Mouse (Mus musculus) cerebellum, adult (tissue): ENCODE data around the gene Skp2.
A peak's percentile ranks its signal among the peaks of the same experiment; 100 is the strongest.

Source experiments
- ATAC-seq: cut with Nextera tagmentation; 2 replicates; pipeline ENCODE4 v1.9.2; 2017; ENCODE audit warnings: mild to moderate bottlenecking, moderate library complexity, mixed read lengths; ENCODE audit not compliant: insufficient number of reproducible peaks, low FRiP score, low TSS enrichment

Skp2 gene

GRCm38 (mm10) chr15:9079626-9080025 lies 75.6 kb downstream of the Skp2 start:
- no peak for ATAC-seq

- no peak for ATAC-seq
Observed at GRCm38 (mm10) chr15:9078481-9079300, 76.5 kb downstream of the Skp2 start.

GRCm38 (mm10) chr15:9075608-9076200 lies 79.5 kb downstream of the Skp2 start:
- no peak for ATAC-seq

GRCm38 (mm10) chr15:9074671-9075070 lies 80.6 kb downstream of the Skp2 start:
- no peak for ATAC-seq

GRCm38 (mm10) chr15:9074139-9074538 lies 81.1 kb downstream of the Skp2 start:
- ATAC-seq, result no peak

GRCm38 (mm10) chr15:9073684-9074083 lies 81.5 kb downstream of the Skp2 start:
- no peak for ATAC-seq

GRCm38 (mm10) chr15:9073067-9073608 lies 82.1 kb downstream of the Skp2 start:
- ATAC-seq, result no peak

GRCm38 (mm10) chr15:9072630-9073029 lies 82.6 kb downstream of the Skp2 start:
- no peak for ATAC-seq

- ATAC-seq, result peak; percentile 29
Observed at GRCm38 (mm10) chr15:9071556-9072544, 83.4 kb downstream of the Skp2 start.

- ATAC-seq, result peak; percentile 98
Observed at GRCm38 (mm10) chr15:9070912-9071555, 84.2 kb downstream of the Skp2 start, which contains the start of gene Nadk2. Gene Nadk2 (plus strand): TSS chr15:9071260.

- peak; percentile 4; the same call in 1 of the 2 replicates for ATAC-seq
Observed at GRCm38 (mm10) chr15:9070353-9070752, 84.9 kb downstream of the Skp2 start.

- ATAC-seq, result no peak
Observed at GRCm38 (mm10) chr15:9068881-9069280, 86.3 kb downstream of the Skp2 start.
